Mouse (Mus musculus) forebrain, embryonic 16.5 days (tissue): ENCODE results near the gene Naip1. TPM values are rescaled to one million over a fixed set of nuclear protein-coding genes. Genes with fewer than 3 reads are reported as not detected.
"Not testable (repeated sequence)": the region's sequence is repeated elsewhere in the genome, so short reads cannot be mapped to it uniquely, and the experiment has no call there.

Experiments
- ATAC-seq: fragments of 200-750 bp; cut with Nextera tagmentation; 2 replicates; pipeline ENCODE4 v1.8.0; 2017; ENCODE audit warnings: mild to moderate bottlenecking, moderate library complexity
- H3K27ac ChIP-seq: fragments of 300-500 bp; sonication (generic); 2 replicates; pipeline ENCODE4 v1.5.1; 2014; ENCODE audit warnings: low read length, control low read depth
- H3K27me3 ChIP-seq: fragments of 300-500 bp; sonication (generic); replicated peaks from 2 replicates; pipeline ENCODE4 v1.6.1; 2014; ENCODE audit warnings: low read length; ENCODE audit not compliant: control insufficient read depth, insufficient read depth
- H3K36me3 ChIP-seq: fragments of 300-500 bp; sonication (generic); 2 replicates; pipeline ENCODE4 v1.6.1; 2014; ENCODE audit not compliant: control insufficient read depth, insufficient read depth
- H3K4me1 ChIP-seq: fragments of 300-500 bp; sonication (generic); replicated peaks from 2 replicates; pipeline ENCODE4 v1.6.1; 2014; ENCODE audit warnings: low read length; ENCODE audit not compliant: control insufficient read depth, insufficient read depth
- H3K4me2 ChIP-seq: fragments of 300-500 bp; sonication (generic); 2 replicates; pipeline ENCODE4 v1.6.1; 2014; ENCODE audit warnings: mild to moderate bottlenecking, low read length, control low read depth
- H3K4me3 ChIP-seq: fragments of 300-500 bp; sonication (generic); replicated peaks from 2 replicates; pipeline ENCODE4 v1.5.1; 2014; ENCODE audit warnings: mild to moderate bottlenecking, low read length, control low read depth
- H3K9ac ChIP-seq: fragments of 300-500 bp; sonication (generic); replicated peaks from 2 replicates; pipeline ENCODE4 v1.6.1; 2014; ENCODE audit warnings: low read depth, low read length, control low read depth
- H3K9me3 ChIP-seq: fragments of 300-500 bp; sonication (generic); 2 replicates; pipeline ENCODE4 v1.6.1; 2016; ENCODE audit warnings: low read length; ENCODE audit not compliant: control insufficient read depth
- WGBS: fragments of 180-500 bp; shearing (Covaris S2); extraction: QIAGEN DNeasy Blood & Tissue Kit; methylation state at CpG from one replicate; pipeline ENCODE4 v1.1.7; 2014; 5-methylcytosine and 5-hydroxymethylcytosine counted together
- polyA plus RNA-seq: library from polyadenylated mRNA; unstranded; fragments of >200 nt; fragmentation: Nextera tagmentation; extraction: Ambion mirVana; gene quantifications from 2 replicates; pipeline ENCODE4 v1.2.1, GENCODE M21; 2015

The Naip1 gene
- polyA plus RNA-seq, 1 experiment from 2014 or later: not detected

DNA sequence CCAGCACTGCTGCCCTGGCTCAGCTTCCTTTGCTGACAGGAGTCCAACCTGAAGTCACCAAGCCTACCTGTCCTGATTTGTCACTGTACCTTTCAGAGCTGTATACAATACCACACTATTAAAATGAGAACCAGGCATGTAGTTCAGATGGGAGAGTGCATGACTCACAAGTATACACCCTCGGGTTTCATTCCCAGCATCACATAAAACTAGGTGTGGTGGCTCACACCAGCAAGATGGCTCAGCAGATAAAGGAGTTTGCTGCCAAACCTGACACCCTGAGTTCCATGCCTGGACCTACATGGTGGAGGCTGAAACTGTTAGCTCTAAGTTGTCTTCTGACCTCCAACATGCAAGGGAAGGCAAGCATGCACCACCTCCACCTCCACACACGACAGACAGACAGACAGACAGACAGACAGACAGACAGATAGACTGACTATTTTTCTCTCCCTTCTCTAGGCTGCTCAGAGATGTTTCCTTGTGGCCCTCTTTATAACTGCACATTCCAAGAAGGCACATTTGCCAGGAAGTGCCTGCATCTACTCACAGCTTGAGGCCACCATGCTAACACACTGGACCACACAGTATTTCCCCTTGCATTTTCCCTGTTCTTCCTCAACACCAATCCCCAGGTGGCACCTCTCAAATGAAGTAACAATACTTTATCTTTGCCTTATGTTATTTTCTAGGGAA lies 11.0 kb upstream of the Naip1 start:
- Histone ChIP-seq H3K4me1 (no peaks in the 10 kb centered on the region), H3K9me3 (no peaks in the 10 kb centered on the region), H3K4me2 (no peak overlapping the region), H3K4me3 (no peak overlapping the region), H3K9ac (no peak overlapping the region), H3K36me3 (peaks cover 30% of the 10 kb centered on the region), H3K27me3 (no peaks in the 10 kb centered on the region), H3K27ac (no peak overlapping the region)
- WGBS: 95% methylated on average over 2 of the region's 2 CpGs
- no peak for ATAC-seq

DNA sequence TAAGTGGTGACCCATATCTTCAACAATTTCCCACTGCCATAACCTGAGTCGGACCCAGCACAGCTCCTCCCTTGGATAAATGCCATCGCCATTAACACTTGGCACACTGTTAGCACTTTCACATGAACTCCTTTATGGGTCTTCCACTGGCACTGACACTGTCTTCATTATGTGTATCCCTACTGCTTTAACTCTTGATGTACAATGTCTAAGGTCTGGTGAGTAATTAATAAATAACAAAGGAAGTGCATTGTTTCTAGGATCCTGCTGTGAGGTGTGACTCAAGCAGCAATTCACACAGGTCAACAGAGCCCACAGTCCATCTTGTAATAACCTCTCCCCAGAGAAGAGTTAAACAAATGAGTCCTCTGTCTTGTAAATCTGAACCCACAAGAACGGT lies 8.7 kb upstream of the Naip1 start:
- H3K27me3 ChIP-seq: no peaks in the 10 kb centered on the region
- H3K27ac ChIP-seq: no peak overlapping the region
- H3K36me3 ChIP-seq: peaks cover 10% of the 10 kb centered on the region
- H3K4me3 ChIP-seq: no peak overlapping the region
- no peak for ATAC-seq
- H3K4me2 ChIP-seq: no peak overlapping the region
- H3K9ac ChIP-seq: no peak overlapping the region
- H3K9me3 ChIP-seq: no peaks in the 10 kb centered on the region
- 54% methylated on average over 3 of the region's 3 CpGs for WGBS
- no peaks in the 10 kb centered on the region for H3K4me1 ChIP-seq

DNA sequence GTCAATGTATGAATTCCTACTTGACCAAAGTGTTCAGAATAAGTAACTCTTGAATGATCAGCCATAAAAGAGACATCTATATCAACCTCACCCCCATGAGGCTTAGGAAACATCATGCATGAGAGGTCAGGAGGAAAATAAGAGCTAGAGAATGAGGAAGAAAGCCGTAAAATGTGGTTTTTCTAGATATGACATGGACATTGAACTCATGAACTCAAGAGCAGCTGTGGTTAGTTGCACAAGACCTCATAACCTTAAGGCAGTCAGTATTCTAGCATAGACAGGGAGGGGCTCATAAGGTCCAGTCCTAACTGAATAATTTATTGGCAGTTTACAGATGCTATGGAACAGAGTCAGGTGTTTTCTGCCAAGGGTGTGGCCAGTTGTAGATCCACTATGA lies 3.2 kb downstream of the Naip1 start:
- no peaks in the 10 kb centered on the region for H3K36me3 ChIP-seq
- H3K4me3 ChIP-seq: no peak overlapping the region
- H3K4me2 ChIP-seq: no peak overlapping the region
- H3K27ac ChIP-seq: no peak overlapping the region
- no peak for ATAC-seq
- H3K27me3 ChIP-seq: no peaks in the 10 kb centered on the region
- no peak overlapping the region for H3K9ac ChIP-seq
- H3K4me1 ChIP-seq: no peaks in the 10 kb centered on the region
- 89% methylated on average over 1 of the region's 1 CpGs for WGBS
- H3K9me3 ChIP-seq: no peaks in the 10 kb centered on the region

DNA sequence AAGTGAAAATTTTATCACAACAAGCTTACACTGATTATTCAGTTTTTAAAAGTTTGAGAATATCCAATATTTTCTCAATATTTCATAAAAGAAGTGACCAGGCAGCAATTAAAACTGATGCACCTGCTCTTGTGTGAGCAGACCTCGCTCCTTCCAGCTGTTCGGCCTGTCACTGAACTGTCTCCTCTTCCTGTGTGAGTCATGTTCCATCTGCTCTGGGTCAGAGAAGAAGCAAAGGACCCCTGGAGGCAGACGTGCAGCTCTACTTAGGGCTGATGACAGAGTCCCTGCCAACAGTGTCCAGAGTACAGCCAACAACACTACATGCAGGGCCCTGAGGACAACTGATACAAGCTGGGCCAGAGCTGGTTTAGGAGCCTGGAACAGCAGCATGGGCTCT lies 12.6 kb downstream of the Naip1 start:
- no peak for ATAC-seq
- Histone ChIP-seq H3K9ac (no peak overlapping the region), H3K27ac (no peak overlapping the region), H3K36me3 (no peaks in the 10 kb centered on the region), H3K9me3 (no peaks in the 10 kb centered on the region), H3K4me2 (no peak overlapping the region), H3K4me3 (no peak overlapping the region), H3K27me3 (no peaks in the 10 kb centered on the region), H3K4me1 (no peaks in the 10 kb centered on the region)
- WGBS: 74% methylated on average over 3 of the region's 3 CpGs

DNA sequence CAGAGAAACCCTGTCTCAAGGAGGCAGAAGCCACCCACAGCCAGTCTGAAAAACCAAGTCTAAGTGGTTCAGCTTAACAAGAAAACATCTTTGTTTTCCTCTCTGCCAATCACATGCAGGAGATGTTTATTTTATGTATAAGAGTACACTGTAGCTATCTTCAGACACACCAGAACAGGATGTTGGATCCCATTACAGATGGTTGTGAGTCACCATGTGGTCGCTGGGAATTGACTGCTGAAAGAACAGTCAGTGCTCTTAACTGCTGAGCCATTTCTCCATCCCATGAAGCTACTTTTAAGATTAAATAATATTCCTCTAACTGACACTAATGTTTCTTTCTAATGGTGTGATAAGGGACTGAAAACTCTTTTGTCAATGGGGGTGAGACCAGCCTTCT lies 14.0 kb downstream of the Naip1 start:
- no peaks in the 10 kb centered on the region for H3K36me3 ChIP-seq
- ATAC-seq: no peak
- no peaks in the 10 kb centered on the region for H3K9me3 ChIP-seq
- no peaks in the 10 kb centered on the region for H3K4me1 ChIP-seq
- no peak overlapping the region for H3K4me3 ChIP-seq
- H3K27ac ChIP-seq: no peak overlapping the region
- WGBS: 69% methylated on average over 1 of the region's 1 CpGs
- no peaks in the 10 kb centered on the region for H3K27me3 ChIP-seq
- no peak overlapping the region for H3K9ac ChIP-seq
- H3K4me2 ChIP-seq: no peak overlapping the region

DNA sequence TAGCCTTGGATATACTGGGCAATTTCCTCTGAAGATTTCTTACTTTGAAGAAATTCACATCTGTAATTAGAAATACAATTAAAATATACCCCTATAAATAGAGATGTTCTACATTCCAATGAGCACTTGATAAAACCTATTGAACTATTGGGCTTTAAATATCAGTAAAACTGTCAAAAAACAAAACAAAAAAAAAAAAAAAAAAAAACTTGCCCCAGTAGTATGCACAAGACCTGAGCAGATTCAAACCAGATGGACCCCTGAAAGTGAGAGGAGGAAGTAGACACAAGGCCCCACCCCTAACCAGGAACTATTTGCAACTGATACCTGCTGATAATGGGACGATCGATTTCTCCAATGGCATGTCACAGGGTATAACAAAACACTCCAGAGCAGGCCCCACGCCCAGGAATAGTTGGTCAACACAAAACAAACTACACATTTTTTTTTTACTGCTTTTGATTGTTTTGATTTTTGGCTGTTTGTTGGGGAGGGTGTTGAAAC lies 15.3 kb downstream of the Naip1 start:
- WGBS: 86% methylated on average over 3 of the region's 3 CpGs
- H3K9ac ChIP-seq: no peak overlapping the region

DNA sequence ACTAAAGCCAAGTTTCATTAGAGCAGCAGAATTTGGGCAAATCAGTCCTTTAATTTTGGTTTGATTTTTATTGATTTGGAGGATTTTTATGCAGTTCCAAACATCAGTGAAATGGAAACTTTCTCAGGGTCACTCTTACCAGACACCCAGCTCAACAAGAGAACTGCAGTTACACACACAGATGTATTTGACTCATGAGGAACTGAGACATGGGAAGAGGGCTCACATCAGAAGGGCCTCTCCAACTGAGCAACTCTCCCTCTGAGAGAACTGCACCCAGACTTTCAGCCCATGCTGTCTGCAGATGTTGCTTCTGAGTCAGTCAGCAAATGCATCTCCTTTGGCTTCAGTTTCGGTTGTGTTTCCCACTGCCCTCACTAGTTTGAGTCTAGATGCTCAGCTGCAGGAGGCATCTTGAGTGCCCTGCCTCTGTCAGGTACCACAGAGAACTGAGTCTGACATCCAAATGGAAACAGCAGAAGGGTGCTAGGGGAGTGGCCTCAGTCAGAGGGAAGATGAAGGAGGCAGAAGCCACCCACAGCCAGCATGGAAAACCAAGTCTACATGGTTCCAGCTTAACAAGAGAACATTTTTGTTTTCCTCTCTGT lies 16.0 kb downstream of the Naip1 start:
- not testable (repeated sequence) for H3K36me3 ChIP-seq, H3K27me3 ChIP-seq
- WGBS: 91% methylated on average over 1 of the region's 1 CpGs

More for the DNA sequence above, 15.3 kb downstream of the Naip1 start:
- no peak overlapping the region for H3K4me2 ChIP-seq
- no peak overlapping the region for H3K27ac ChIP-seq
- no peaks in the 10 kb centered on the region for H3K9me3 ChIP-seq
- no peaks in the 10 kb centered on the region for H3K27me3 ChIP-seq
- H3K36me3 ChIP-seq: no peaks in the 10 kb centered on the region
- no peak for ATAC-seq
- no peaks in the 10 kb centered on the region for H3K4me1 ChIP-seq
- H3K4me3 ChIP-seq: no peak overlapping the region

DNA sequence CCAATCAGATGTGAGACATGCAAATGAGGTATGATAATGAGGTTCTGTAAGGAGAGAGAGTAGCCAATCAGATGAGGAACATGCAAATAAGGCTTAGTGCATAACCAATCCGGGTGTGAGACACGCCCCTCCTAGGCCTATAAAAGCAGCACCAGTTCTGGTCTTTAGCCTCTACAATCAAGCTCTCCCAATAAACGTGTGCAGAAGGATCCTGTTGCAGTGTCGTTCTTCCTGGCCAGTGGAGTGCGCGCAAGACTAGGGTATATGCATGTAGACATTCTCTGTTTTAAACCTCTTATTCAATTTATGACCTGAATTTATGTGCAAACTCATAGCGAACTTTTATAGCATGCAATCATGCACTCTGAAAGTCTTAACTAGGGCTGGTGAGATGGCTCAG lies 32.7 kb downstream of the Naip1 start:
- not testable (repeated sequence) for H3K4me1 ChIP-seq, H3K36me3 ChIP-seq, H3K9me3 ChIP-seq, H3K4me2 ChIP-seq, H3K9ac ChIP-seq, H3K4me3 ChIP-seq, ATAC-seq, H3K27me3 ChIP-seq, H3K27ac ChIP-seq
- 90% methylated on average over 7 of the region's 7 CpGs for WGBS

More for the DNA sequence above, 16.0 kb downstream of the Naip1 start:
- H3K4me1 ChIP-seq, ATAC-seq, H3K4me2 ChIP-seq, H3K4me3 ChIP-seq, H3K27ac ChIP-seq, H3K9me3 ChIP-seq, H3K9ac ChIP-seq: not testable (repeated sequence)

DNA sequence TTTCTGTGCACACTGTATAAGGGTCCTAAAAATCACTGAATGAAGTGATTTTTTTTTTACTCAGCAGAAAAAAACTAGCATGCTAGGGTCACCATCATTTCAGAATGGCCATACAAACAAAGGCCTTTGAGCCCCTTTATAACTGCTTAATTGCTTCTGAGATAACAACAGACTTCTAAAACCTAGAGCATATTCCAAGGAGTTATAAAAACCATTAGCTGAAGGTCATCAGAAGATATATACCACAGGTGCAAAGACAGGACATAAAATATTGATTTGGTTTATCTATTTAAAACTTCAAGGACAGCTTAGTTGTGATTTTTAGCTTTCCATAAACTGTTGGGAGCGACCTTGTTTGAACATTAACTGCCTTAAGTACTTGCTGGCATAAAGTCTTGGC lies 38.2 kb downstream of the Naip1 start:
- no peak overlapping the region for H3K9ac ChIP-seq
- H3K9me3 ChIP-seq: no peaks in the 10 kb centered on the region
- no peak for ATAC-seq
- H3K4me2 ChIP-seq: no peak overlapping the region
- H3K36me3 ChIP-seq: no peaks in the 10 kb centered on the region
- no peak overlapping the region for H3K27ac ChIP-seq
- no peak overlapping the region for H3K4me3 ChIP-seq
- H3K27me3 ChIP-seq: no peaks in the 10 kb centered on the region
- H3K4me1 ChIP-seq: no peaks in the 10 kb centered on the region
- 50% methylated on average over 1 of the region's 1 CpGs for WGBS
